Comparison of ENCODE assay signal across 8 mouse cellular contexts in genomic region chr2:92432299-92433295, GRCm38 (mm10). TPM values are rescaled to one million over a fixed set of nuclear protein-coding genes. Genes with fewer than 3 reads are reported as not detected.
DNase-seq lines count a peak whose midpoint lies in the region; ATAC-seq and TF ChIP-seq lines count a peak whose summit lies in the region.

No protein-coding gene starts in this region.

- H3K4me3 ChIP-seq in bone marrow macrophage, adult 2 months (ENCODE audit: insufficient read depth, low read length), result peak overlapping the region; percentile 83
- peak overlapping the region; percentile 80 for H3K4me3 ChIP-seq in liver, postnatal 0 days (ENCODE audit: low read depth, low read length)
- H3K4me3 ChIP-seq in stomach, embryonic 15.5 days (replicated peaks), result peak overlapping the region; percentile 89

- H3K9ac ChIP-seq in liver, postnatal 0 days (replicated peaks), result peak overlapping the region; percentile 86
- peak overlapping the region; percentile 76; the same call in 1 of the 2 replicates for H3K9ac ChIP-seq in stomach, embryonic 15.5 days

- no peak overlapping the region for H3K27ac ChIP-seq in bone marrow macrophage, adult 2 months (ENCODE audit: insufficient read depth, low read depth, low read length)
- peak overlapping the region; percentile 92 for H3K27ac ChIP-seq in liver, postnatal 0 days (ENCODE audit: low read depth)
- H3K27ac ChIP-seq in stomach, embryonic 15.5 days, result peak overlapping the region; percentile 23; the same call in 1 of the 2 replicates

- peaks cover 52% of the 10 kb centered on the region for H3K4me1 ChIP-seq in bone marrow macrophage, adult 2 months (ENCODE audit: control insufficient read depth, insufficient read depth, low read length)
- peaks cover 45% of the 10 kb centered on the region for H3K4me1 ChIP-seq in liver, postnatal 0 days (ENCODE audit: insufficient read depth)
- H3K4me1 ChIP-seq in stomach, embryonic 15.5 days, result peaks cover 43% of the 10 kb centered on the region

- no peak; the same call in 1 of the 2 replicates for TF ChIP-seq EP300 in liver, postnatal 0 days (IDR thresholded peaks at IDR 0.05; ENCODE audit: low read depth)

- intact Hi-C loops in gastrocnemius, postnatal 14 days (cut with DNase I; ENCODE audit: low total_unique reads), result no loop called here

- H3K27me3 ChIP-seq in liver, postnatal 0 days (ENCODE audit: insufficient read depth, low read length), result no peaks in the 10 kb centered on the region
- no peaks in the 10 kb centered on the region for H3K27me3 ChIP-seq in stomach, embryonic 15.5 days (replicated peaks)

- peak; percentile 70 for DNase-seq in cerebellum, adult 11-12 months
- DNase-seq in gastrocnemius, postnatal 14 days, result peak; percentile 67
- DNase-seq in kidney, adult 11 months, result peak; percentile 82
- DNase-seq in liver, postnatal 0 days, result peak; percentile 86
- DNase-seq in T-cell, adult 2 months (ENCODE audit: low spot score), result no peak

- TF ChIP-seq CTCF in bone marrow macrophage, adult 2 months (IDR thresholded peaks at IDR 0.05; ENCODE audit: low read depth, low read length), result no peak
- no peak for TF ChIP-seq CTCF in liver, postnatal 0 days (IDR thresholded peaks at IDR 0.05; ENCODE audit: low read depth)

- TF ChIP-seq POLR2A in bone marrow macrophage, adult 2 months (IDR thresholded peaks at IDR 0.05; ENCODE audit: borderline replicate concordance, low read depth, low read length), result no peak

- no peaks in the 10 kb centered on the region for H3K9me3 ChIP-seq in liver, postnatal 0 days (ENCODE audit: low read length)
- no peaks in the 10 kb centered on the region for H3K9me3 ChIP-seq in stomach, embryonic 15.5 days

- peak overlapping the region; percentile 95 for H3K4me2 ChIP-seq in liver, postnatal 0 days (ENCODE audit: low read depth, low read length)
- H3K4me2 ChIP-seq in stomach, embryonic 15.5 days, result peak overlapping the region; percentile 92

- 33% methylated on average over 17 of the region's 17 CpGs for WGBS in liver, postnatal 0 days (ENCODE audit: insufficient replicate concordance)
- 37% methylated on average over 17 of the region's 17 CpGs for WGBS in stomach, embryonic 15.5 days

- no peak for ATAC-seq in cerebellum, adult (ENCODE audit: insufficient number of reproducible peaks, low FRiP score, low TSS enrichment)
- ATAC-seq in liver, postnatal 0 days, result peak; percentile 48
- ATAC-seq in stomach, embryonic 15.5 days (ENCODE audit: insufficient read depth, low FRiP score, low read depth), result no peak

- H3K36me3 ChIP-seq in liver, postnatal 0 days (replicated peaks; ENCODE audit: insufficient read depth, low read length), result peaks cover 2% of the 10 kb centered on the region; the same call in 1 of the 2 replicates
- H3K36me3 ChIP-seq in stomach, embryonic 15.5 days, result no peaks in the 10 kb centered on the region

RNA-seq across cellular contexts. Expression of gene Cry2, which starts 1.2 kb away (rescaled TPM):
- polyA plus RNA-seq in bone marrow macrophage, adult 2 months (2012; ENCODE audit: insufficient read depth, insufficient read length, missing spikeins), result 5.4 and 5.8 TPM in 2 replicates
- total RNA-seq in gastrocnemius, postnatal 14 days (2021), result 10 to 100 TPM; 22.7 to 27.3 TPM
- 9.6 and 11.9 TPM in 2 replicates for polyA plus RNA-seq in liver, postnatal 0 days (2015; fragmentation: Nextera tagmentation; extraction: Ambion mirVana)
- polyA plus RNA-seq in stomach, embryonic 15.5 days (2015; fragmentation: Nextera tagmentation; extraction: Ambion mirVana), result 19.2 and 23.6 TPM in 2 replicates

RNA-seq across cellular contexts. Expression of gene Slc35c1, which starts 27.7 kb away (rescaled TPM):
- 22.8 and 27.4 TPM in 2 replicates for polyA plus RNA-seq in bone marrow macrophage, adult 2 months (2012; ENCODE audit: insufficient read depth, insufficient read length, missing spikeins)
- total RNA-seq in gastrocnemius, postnatal 14 days (2021), result 1 to 10 TPM; 4.4 to 6.4 TPM
- 9.0 and 9.3 TPM in 2 replicates for polyA plus RNA-seq in liver, postnatal 0 days (2015; fragmentation: Nextera tagmentation; extraction: Ambion mirVana)
- 27.1 and 31.0 TPM in 2 replicates for polyA plus RNA-seq in stomach, embryonic 15.5 days (2015; fragmentation: Nextera tagmentation; extraction: Ambion mirVana)

RNA-seq across cellular contexts. Expression of gene Mapk8ip1, which starts 31.5 kb away (rescaled TPM):
- 0.25 TPM in 1 of 2 replicates, not detected in the other for polyA plus RNA-seq in bone marrow macrophage, adult 2 months (2012; ENCODE audit: insufficient read depth, insufficient read length, missing spikeins)
- 10 to 100 TPM; 13.6 to 24.3 TPM for total RNA-seq in gastrocnemius, postnatal 14 days (2021)
- polyA plus RNA-seq in liver, postnatal 0 days (2015; fragmentation: Nextera tagmentation; extraction: Ambion mirVana), result 2.6 and 2.8 TPM in 2 replicates
- 23.4 and 24.6 TPM in 2 replicates for polyA plus RNA-seq in stomach, embryonic 15.5 days (2015; fragmentation: Nextera tagmentation; extraction: Ambion mirVana)

RNA-seq across cellular contexts. Expression of gene 1700029I15Rik, which starts 50.3 kb away (rescaled TPM):
- 1.1 and 1.7 TPM in 2 replicates for polyA plus RNA-seq in bone marrow macrophage, adult 2 months (2012; ENCODE audit: insufficient read depth, insufficient read length, missing spikeins)
- total RNA-seq in gastrocnemius, postnatal 14 days (2021), result under 1 TPM; 0.66 to 0.86 TPM
- polyA plus RNA-seq in liver, postnatal 0 days (2015; fragmentation: Nextera tagmentation; extraction: Ambion mirVana), result 1.9 and 2.1 TPM in 2 replicates
- 3.4 and 4.0 TPM in 2 replicates for polyA plus RNA-seq in stomach, embryonic 15.5 days (2015; fragmentation: Nextera tagmentation; extraction: Ambion mirVana)

RNA-seq across cellular contexts. Expression of gene Large2, which starts 57.9 kb away (rescaled TPM):
- polyA plus RNA-seq in bone marrow macrophage, adult 2 months (2012; ENCODE audit: insufficient read depth, insufficient read length, missing spikeins), result not detected in 2 replicates
- under 1 TPM in 1 of 2 experiments, not detected in 1; 0.41 TPM for total RNA-seq in gastrocnemius, postnatal 14 days (2021)
- 2.7 and 3.5 TPM in 2 replicates for polyA plus RNA-seq in liver, postnatal 0 days (2015; fragmentation: Nextera tagmentation; extraction: Ambion mirVana)
- 13.4 and 13.9 TPM in 2 replicates for polyA plus RNA-seq in stomach, embryonic 15.5 days (2015; fragmentation: Nextera tagmentation; extraction: Ambion mirVana)
